Mouse (Mus musculus) bone marrow macrophage, adult 2 months (primary cell): ENCODE data around the gene Hbp1.

Experiments
- CTCF ChIP-seq: IDR thresholded peaks from 2 replicates; pipeline ENCODE4 v1.5.1; 2012; ENCODE audit warnings: low read depth, mild to moderate bottlenecking, low read length, moderate library complexity
- POLR2A ChIP-seq: IDR thresholded peaks from 2 replicates; pipeline ENCODE4 v1.6.1; 2012; ENCODE audit warnings: mild to moderate bottlenecking, low read depth, low read length, borderline replicate concordance

- TF ChIP-seq CTCF (no peak), POLR2A (no peak)
Observed at GRCm38 (mm10) chr12:31984206-31984605, 33.9 kb upstream of the Hbp1 start.
